Mouse (Mus musculus) liver, embryonic 14.5 days (tissue): ENCODE results near the gene Ccn1.

Experiments used
- CTCF ChIP-seq: IDR thresholded peaks from 2 replicates; pipeline ENCODE4 v1.5.1; 2016; ENCODE audit warnings: antibody characterized with exemption, low read depth, control low read depth
- EP300 ChIP-seq: IDR thresholded peaks from 2 replicates; pipeline ENCODE4 v1.6.1; 2016; ENCODE audit warnings: antibody characterized with exemption, low read depth

GRCm38 (mm10) chr3:145640583-145640982, 9.2 kb downstream of the Ccn1 start:
- TF ChIP-seq CTCF (no peak), EP300 (no peak)
